Mouse (Mus musculus) adrenal gland, adult 8-10 months (tissue): Measurements from ENCODE around the gene Atf1. TPM values are rescaled to one million over a fixed set of nuclear protein-coding genes. Genes with fewer than 3 reads are reported as not detected.

Experiments used
- DNase-seq: peaks from one replicate; pipeline ENCODE4 v3.0.0; 2022
- total RNA-seq, 4 experiments: library from RNA; stranded (reverse); gene quantifications; 2 replicates each; pipeline ENCODE4 v1.2.4; 2022

Atf1 gene
- 10 to 100 TPM; 61.9 to 72.1 (median 66.3) TPM for total RNA-seq

GRCm38 (mm10) chr15:100227663-100228534 is at the start of gene Atf1:
Atf1 (plus strand) TSS chr15:100227819.
- peak; percentile 85 for DNase-seq

DNA sequence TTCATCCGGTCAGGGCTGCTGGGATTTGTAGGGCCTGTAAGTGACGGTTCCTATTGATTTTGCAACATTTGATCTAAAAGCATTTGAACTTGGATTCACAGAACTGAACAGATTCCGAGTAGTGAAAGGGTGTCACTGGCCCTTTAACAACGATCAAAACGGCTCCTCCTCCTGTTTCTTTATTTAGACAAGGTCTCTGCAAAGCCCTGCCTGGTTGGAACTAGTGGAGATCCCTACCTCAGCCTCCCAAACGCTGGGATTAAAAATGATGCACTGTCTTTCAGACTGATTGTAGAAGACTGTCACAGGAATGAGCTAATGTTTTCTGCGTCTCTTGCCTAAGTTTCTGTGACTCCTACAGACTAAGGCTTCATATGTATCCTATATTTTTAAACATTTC is 49.1 kb upstream of the Atf1 start:
- no peak for DNase-seq

GRCm38 (mm10) chr15:100179685-100180084 is 47.9 kb upstream of the Atf1 start:
- no peak for DNase-seq

- DNase-seq, result no peak
These were observed 47.4 kb upstream of the Atf1 start for GRCm38 (mm10) chr15:100180221-100180620.

DNA sequence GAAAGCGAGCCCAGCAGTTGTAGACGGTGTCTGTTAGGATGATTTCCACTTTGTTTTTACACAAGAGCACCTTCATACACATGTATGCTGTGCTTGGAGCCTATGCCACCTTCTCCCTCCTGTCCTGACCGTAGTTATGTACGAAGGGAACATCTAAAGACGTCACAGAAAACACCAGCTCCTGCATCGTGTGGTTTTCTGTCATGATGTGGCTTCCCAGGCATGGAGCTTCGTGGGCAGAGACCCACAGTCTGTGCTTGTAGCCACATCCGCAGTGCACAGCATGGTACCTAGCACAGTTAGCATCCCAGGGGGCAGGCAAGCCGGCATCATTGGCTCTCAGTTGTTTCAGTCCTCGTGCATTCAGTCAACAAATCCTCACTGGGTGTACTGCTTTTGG is 45.8 kb upstream of the Atf1 start:
- DNase-seq, result no peak

- no peak for DNase-seq
These were observed 44.9 kb upstream of the Atf1 start for GRCm38 (mm10) chr15:100182526-100183280.

GRCm38 (mm10) chr15:100183510-100183909 is 44.1 kb upstream of the Atf1 start:
- DNase-seq, result no peak

DNA sequence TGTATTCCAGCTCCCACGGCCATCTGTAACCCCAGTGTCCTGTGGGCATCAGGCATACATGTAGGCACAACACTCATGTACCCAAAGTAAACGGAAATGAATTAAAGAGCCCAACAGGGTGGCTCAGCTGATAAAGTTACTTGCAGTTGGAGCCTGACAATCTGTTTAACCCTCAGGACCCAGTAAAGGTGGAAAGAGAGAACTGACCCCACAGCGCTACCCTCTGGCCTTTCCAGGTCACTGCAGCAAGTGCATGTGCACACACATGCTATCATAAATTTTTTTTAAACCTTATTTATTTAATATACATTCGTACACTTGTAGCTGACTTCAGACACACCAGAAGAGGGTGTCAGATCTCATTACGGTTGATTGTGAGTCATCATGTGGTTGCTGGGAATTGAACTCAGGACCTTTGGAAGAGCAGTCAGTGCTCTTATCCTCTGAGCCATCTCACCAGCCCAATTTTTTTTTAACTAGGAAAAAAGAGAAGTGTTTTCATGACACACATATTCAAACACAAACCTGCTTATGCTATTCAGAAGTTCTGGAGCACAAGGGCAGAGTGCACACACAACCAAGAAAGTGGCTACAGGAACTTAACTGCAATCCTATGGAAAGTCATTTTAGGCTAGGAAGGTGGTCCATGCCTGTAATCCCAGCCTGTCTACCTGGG is 42.7 kb upstream of the Atf1 start:
- DNase-seq, result no peak

- DNase-seq, result no peak
These were observed 41.4 kb upstream of the Atf1 start for GRCm38 (mm10) chr15:100186234-100186633.

- no peak for DNase-seq
These were observed 40.5 kb upstream of the Atf1 start for GRCm38 (mm10) chr15:100186882-100187672.

DNA sequence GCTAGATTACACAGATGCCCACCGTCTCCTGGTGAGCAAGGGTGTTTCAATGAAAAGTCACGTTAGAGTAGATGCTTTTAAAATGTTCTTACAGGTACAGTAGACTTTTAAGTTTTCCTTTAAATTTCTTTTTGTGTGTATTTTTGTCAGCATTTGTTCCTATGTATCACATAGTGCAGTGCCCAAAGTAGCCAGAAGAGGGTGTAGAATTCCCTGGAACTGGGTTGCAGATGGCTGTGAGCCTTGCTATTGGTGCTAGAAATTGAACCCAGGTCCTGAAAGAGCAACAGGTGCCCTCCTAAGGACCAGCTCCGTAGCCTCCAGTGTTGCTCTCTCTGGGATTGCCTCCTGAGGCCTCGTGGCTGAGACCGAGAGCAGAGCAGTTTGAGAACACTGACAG is 39.1 kb upstream of the Atf1 start:
- DNase-seq, result no peak

DNA sequence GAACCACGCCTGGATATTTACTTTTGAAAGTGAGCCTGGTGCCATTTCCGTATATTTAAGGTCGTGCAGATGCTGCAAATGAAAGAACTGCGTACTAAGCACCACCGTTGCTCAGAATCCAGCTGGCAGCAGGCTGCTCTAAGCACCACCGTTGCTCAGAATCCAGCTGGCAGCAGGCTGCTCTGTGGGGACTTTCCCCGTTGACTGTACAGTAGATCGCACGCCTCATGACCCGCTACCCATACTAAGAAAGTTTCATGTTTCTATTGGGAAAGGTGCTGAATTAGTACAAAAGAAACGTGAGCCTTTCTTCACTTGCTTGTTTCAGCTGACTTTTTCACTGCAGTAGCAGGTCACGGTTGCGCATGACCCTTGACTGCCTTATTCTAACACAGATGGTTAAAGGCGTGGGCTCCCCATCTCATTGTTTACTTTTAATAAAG is 38.6 kb upstream of the Atf1 start:
- no peak for DNase-seq

DNA sequence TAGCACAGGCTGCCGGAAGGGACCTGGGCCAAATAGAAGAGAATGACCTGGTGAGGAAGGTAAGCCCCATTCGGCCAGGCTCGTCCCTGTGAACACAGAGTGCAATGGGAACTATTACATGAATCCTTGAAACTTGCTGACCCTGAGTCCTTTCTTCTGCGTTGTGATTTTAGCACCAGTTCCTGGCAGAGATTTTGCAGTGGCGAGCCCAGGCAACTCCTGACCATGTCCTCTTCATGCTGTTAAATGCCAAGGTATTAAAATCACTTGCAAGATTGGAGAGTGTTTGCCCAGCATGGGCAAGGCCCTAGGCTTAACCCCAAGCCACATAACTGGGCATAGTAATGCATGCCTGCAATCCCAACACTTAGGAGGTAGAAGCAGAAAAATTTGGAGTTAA is 37.5 kb upstream of the Atf1 start:
- DNase-seq, result no peak

DNA sequence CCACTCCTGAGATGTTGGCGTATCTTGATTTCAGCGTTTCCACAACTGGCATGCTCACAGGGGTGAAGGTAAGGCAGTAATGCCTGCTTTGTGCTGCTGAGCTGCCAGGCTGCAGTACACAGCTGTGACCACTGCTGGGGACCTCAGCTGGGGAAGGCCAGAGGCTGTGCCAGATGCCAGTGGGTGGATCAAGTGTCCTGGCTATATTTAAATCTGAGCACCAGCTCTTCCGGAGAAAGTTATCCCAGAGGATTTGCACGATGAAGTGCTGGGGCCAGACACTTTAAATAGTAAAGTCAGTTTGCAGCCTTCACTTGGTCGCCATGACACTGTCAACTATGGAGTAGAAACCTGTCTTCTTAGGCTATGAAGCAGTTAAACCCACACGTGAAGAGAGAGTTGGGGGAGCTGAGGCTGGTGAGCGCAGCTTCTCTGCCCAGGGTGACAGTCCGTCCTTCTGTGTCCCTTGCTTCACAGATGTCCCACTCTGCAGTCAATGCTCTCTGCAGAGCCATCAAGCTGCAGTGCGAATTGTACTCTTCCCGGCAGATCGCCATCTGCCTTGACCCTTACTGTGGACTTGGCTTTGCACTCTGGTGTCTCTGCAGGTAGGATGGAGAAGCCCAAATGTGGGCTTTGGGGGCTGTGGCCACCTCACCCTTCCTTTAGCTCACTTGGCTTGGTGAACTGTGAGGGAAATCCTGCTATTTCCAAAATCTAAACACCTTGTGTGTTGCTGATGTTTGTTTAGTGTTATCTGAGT is 28.5 kb upstream of the Atf1 start:
- no peak for DNase-seq

- DNase-seq, result no peak
These were observed 27.8 kb upstream of the Atf1 start for GRCm38 (mm10) chr15:100199790-100200189.

DNA sequence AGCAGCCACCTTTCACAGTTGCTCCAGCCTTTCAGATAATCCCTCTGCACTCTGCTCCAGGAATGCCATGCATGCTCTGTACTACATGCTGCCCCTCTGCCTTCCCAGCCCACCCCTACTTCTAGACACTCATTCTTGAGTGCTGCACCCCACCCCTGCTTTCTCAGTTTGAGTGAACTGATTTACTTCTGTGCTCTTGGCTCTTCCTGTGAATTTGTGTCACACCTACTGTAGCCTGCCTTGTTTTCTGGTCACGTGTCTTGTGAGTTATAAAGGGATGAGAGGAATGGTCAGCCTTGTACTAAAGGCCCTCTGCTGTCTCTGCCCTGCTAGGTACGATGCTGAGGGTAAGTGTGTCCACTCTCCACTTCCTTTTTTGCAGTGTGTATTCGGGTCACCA is 25.8 kb upstream of the Atf1 start:
- no peak for DNase-seq

DNA sequence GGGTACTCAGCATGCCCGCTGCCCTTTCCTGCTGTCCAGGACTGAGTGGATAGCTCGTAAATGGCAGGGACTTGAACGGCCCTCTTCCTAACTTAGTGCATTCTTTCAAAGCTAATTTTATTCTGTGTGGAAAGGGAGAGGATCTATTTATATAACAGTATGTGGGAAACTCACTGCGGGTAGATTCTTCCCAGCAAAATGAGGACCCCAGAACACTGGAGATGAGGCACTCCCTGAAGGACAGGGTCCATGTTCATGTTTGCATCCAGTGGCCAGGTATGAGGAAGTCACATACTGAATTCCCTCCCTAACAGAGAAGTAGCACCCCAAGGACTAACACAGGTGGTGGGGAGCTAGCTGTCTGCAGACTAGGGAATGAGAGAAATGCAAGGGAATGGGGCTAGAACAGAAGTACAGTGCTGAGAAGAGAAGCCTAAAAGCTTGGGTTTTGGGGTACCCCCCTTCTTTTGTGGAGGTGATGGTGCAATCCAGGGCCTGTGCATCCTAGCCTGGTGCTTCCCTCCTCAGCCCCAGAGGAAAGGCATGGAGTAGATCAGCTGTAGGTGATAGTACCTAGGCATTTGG is 25.1 kb upstream of the Atf1 start:
- no peak for DNase-seq

- no peak for DNase-seq
These were observed 23.0 kb upstream of the Atf1 start for GRCm38 (mm10) chr15:100204574-100204973.

DNA sequence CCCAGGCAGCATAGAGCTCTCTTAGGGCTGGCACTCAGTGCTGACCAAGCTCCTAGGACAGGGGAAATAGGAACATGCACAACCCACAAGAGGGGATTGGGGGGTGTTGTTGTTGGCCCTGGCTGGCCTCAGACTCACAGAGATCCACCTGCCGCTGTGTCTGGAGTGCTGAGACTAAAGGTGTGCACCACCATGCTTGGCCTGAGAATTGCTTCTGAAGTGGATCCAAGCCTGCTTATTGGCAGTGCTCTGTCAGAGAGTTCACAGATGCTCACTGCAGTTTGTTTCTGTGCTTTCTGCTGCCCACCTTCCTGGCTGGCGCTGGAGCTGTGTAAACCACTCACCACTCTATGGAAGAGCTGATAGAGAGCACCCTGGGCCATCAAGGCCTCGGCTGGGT is 17.6 kb upstream of the Atf1 start:
- DNase-seq, result no peak

GRCm38 (mm10) chr15:100213339-100213738 is 14.3 kb upstream of the Atf1 start:
- no peak for DNase-seq

GRCm38 (mm10) chr15:100215092-100215491 is 12.5 kb upstream of the Atf1 start:
- DNase-seq, result no peak
